Mouse (Mus musculus): ENCODE results near the gene Krt35.

Gene Krt35

GRCm38 (mm10) chr11:100066236-100067010 lies 29.6 kb downstream of the Krt35 start:
- no peak for DNase-seq (ENCODE audit: low read depth, low spot score)

DNA sequence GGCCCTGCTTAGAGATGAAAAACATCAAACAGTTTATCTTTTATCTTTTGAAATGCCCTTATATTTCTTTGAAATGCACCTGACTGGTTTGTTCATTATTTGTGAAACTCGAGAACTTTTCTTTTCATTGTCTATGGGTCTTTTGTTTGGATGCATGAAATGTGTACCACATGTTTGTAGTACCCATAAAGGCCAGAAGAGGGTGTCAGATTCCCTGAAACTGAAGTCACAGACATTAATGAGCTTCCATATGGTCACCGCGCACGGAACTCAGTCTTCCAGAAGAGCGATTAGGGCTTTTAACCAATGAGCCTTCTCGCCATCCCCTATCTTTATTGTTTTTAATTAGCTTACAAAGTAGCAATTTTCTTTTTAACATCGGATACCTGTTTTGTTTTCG lies 37.2 kb downstream of the Krt35 start:
- peak; percentile 4 for DNase-seq (ENCODE audit: low read depth, low spot score)

DNA sequence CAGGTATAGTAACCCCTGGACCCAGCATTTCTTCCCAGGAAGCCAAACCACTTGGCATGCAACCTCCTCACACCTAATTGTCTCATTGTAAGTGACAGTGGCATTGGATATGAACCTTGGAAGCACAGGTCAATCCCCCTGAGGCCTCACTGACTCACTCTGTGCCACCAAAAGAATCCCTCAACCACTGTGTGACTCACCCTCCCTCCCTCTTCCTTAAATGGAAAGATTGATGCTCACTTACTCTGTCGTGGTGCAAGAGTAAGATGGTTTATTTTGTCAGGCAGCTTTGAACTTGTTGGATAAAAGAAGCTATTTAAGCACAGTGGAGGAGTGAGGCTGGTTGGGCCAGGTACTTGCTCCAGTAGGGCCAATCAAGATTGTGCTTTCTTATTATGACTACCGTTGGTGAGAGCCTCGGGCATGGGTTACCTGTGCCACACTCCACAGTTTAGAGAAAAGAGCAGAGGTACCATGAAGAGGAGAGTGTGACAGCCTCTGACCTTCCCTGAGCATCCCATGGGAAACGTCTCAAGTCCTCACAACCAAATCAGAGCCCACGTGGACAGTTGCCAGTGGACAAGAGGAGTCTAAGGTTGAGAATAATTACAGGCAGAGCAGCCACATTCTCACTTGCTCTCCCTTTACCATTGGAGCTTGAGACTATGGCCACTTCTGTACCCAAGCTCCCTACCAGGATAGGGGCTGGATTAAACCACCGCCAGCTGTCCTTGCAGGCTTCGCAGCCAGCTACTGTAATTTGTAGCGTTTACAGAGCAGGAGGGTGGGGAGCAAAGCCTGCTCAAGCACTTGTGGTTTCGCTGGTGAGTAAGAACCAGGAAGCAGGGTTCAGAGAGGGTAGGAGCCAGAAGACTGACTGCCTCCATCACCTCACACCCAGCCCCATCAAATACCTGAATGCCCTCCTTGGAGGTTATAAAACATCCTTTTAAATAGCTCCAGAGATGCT lies 40.1 kb downstream of the Krt35 start:
- DNase-seq (ENCODE audit: low read depth, low spot score), result no peak

DNA sequence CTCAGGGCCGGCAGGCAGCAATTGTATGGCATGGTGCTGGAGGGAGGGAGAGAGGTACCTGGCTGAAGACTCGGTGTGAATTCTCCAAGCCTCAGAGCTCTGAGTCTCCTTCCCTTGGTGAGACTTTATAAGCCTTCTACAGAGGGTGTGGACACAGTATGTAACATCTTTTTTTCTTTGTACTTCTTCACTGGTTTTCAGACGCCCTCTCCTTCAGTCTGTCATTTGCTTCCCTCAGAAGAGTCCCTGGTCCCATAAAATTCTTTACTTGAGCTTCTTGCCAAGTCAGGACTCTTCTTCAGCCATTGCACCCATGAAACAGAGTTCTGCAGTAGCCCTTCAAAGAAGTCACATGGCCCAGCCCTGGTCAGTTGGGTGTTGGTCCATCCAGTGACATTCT lies 45.6 kb downstream of the Krt35 start, which contains the start of gene Krt31:
Krt31 (minus strand) TSS at position 101 of the 400 bp plus-strand sequence.
- no peak for DNase-seq (ENCODE audit: low read depth, low spot score)

GRCm38 (mm10) chr11:100047193-100047592 lies 48.8 kb downstream of the Krt35 start:
- DNase-seq (ENCODE audit: low read depth, low spot score), result no peak

- DNase-seq (ENCODE audit: low read depth, low spot score), result no peak
Observed at GRCm38 (mm10) chr11:100046303-100046866, 49.7 kb downstream of the Krt35 start.

Data from A20 (cell line).